Mouse (Mus musculus): Measurements from ENCODE around the gene Pik3r1.

GRCm38 (mm10) chr13:101712099-101712498, 55.9 kb downstream of the Pik3r1 start:
- TF ChIP-seq HCFC1 (IDR thresholded peaks at IDR 0.05; ENCODE audit: borderline replicate concordance, insufficient read depth, low read length) (no peak), CHD2 (IDR thresholded peaks at IDR 0.05; ENCODE audit: low read depth, low read length) (no peak), MAFK (IDR thresholded peaks at IDR 0.05; ENCODE audit: insufficient read depth, low read depth, low read length) (no peak)

Measured in ES-E14 (cell line).